Mouse (Mus musculus) kidney, embryonic 14.5 days (tissue): Measurements from ENCODE around the gene Ankra2. TPM values are rescaled to one million over a fixed set of nuclear protein-coding genes. Genes with fewer than 3 reads are reported as not detected.

ENCODE experiments used
- ATAC-seq: fragments of 200-750 bp; cut with Nextera tagmentation; 2 replicates; pipeline ENCODE4 v1.8.0; 2017; ENCODE audit warnings: moderate number of reproducible peaks, mild to moderate bottlenecking, moderate TSS enrichment, moderate library complexity; ENCODE audit not compliant: low FRiP score, low TSS enrichment
- H3K27ac ChIP-seq: fragments of 300-500 bp; sonication (generic); 2 replicates; pipeline ENCODE4 v1.5.1; 2014; ENCODE audit warnings: low read depth, mild to moderate bottlenecking, low read length, moderate library complexity, mixed read lengths
- H3K27me3 ChIP-seq: fragments of 300-500 bp; sonication (generic); 2 replicates; pipeline ENCODE4 v1.6.1; 2014; ENCODE audit warnings: mild to moderate bottlenecking, low read length; ENCODE audit not compliant: control insufficient read depth, insufficient read depth
- H3K36me3 ChIP-seq: fragments of 300-500 bp; sonication (generic); 2 replicates; pipeline ENCODE4 v1.6.1; 2014; ENCODE audit warnings: low read length, mixed read lengths; ENCODE audit not compliant: control insufficient read depth, insufficient read depth
- H3K4me1 ChIP-seq: fragments of 300-500 bp; sonication (generic); 2 replicates; pipeline ENCODE4 v1.6.1; 2014; ENCODE audit warnings: low read length, mixed read lengths; ENCODE audit not compliant: control insufficient read depth, insufficient read depth
- H3K4me2 ChIP-seq: fragments of 300-500 bp; sonication (generic); replicated peaks from 2 replicates; pipeline ENCODE4 v1.6.1; 2014; ENCODE audit warnings: low read depth, mild to moderate bottlenecking, low read length
- H3K4me3 ChIP-seq: fragments of 300-500 bp; sonication (generic); 2 replicates; pipeline ENCODE4 v1.5.1; 2014; ENCODE audit warnings: mild to moderate bottlenecking, low read length
- H3K9ac ChIP-seq: fragments of 300-500 bp; sonication (generic); 2 replicates; pipeline ENCODE4 v1.6.1; 2014; ENCODE audit warnings: low read depth, mild to moderate bottlenecking, low read length, moderate library complexity
- H3K9me3 ChIP-seq: fragments of 300-500 bp; sonication (generic); 2 replicates; pipeline ENCODE4 v1.6.1; 2016; ENCODE audit warnings: low read length; ENCODE audit not compliant: control insufficient read depth
- WGBS: fragments of 180-500 bp; shearing (Covaris S2); extraction: QIAGEN DNeasy Blood & Tissue Kit; methylation state at CpG from one replicate; pipeline ENCODE4 v1.1.7; 2014; 5-methylcytosine and 5-hydroxymethylcytosine counted together
- polyA plus RNA-seq: library from polyadenylated mRNA; unstranded; fragments of >200 nt; fragmentation: Nextera tagmentation; extraction: Ambion mirVana; gene quantifications from 2 replicates; pipeline ENCODE4 v1.2.1, GENCODE M21; 2014

The Ankra2 gene
- polyA plus RNA-seq, 1 experiment from 2014 or later = 18.7 TPM

GRCm38 (mm10) chr13:98317911-98318310, 55.0 kb downstream of the Ankra2 start:
- Histone ChIP-seq H3K4me2 (peak overlapping the region; percentile 58; the same call in 1 of the 2 replicates), H3K9ac (no peak overlapping the region; the same call in 1 of the 2 replicates), H3K36me3 (peaks cover 18% of the 10 kb centered on the region), H3K9me3 (no peaks in the 10 kb centered on the region), H3K27me3 (no peaks in the 10 kb centered on the region), H3K27ac (no peak overlapping the region), H3K4me3 (peak overlapping the region; percentile 99; the same call in 1 of the 2 replicates), H3K4me1 (peaks cover 14% of the 10 kb centered on the region)
- no peak for ATAC-seq
- WGBS = 86% methylated on average over 6 of the region's 6 CpGs

Other genes starting within 250 kb of the Ankra2 start
- 33.7 and 38.6 TPM in 2 replicates for gene Arhgef28, start 56.6 kb upstream of the Ankra2 start, polyA plus RNA-seq
- gene Utp15, start within 50 bp of the Ankra2 start, polyA plus RNA-seq = 21.6 and 42.2 TPM in 2 replicates
- not detected in 2 replicates for gene Gm21976, start 16.8 kb downstream of the Ankra2 start, polyA plus RNA-seq
- gene Btf3, start 53.9 kb downstream of the Ankra2 start, polyA plus RNA-seq = 811 and 923 TPM in 2 replicates
- gene Foxd1, start 91.2 kb downstream of the Ankra2 start, polyA plus RNA-seq = 8.5 and 12.8 TPM in 2 replicates
- 1.2 TPM in 2 replicates for gene Gm10320, start 228.9 kb downstream of the Ankra2 start, polyA plus RNA-seq